Mouse (Mus musculus): Measurements from ENCODE around the gene Gm32717. TPM values are rescaled to one million over a fixed set of nuclear protein-coding genes. Genes with fewer than 3 reads are reported as not detected.
"Not testable (repeated sequence)": the region's sequence is repeated elsewhere in the genome, so short reads cannot be mapped to it uniquely, and the experiment has no call there.

The Gm32717 gene
- polyA plus RNA-seq, 1 experiment from 2014 or later: 0.16 TPM

GRCm38 (mm10) chr10:118204642-118205041 lies 35.9 kb downstream of the Gm32717 start, which contains the start of gene Il22:
Gene Il22 (plus strand): TSS chr10:118204942.
- Histone ChIP-seq H3K9ac (no peak within 1 kb of the TSS), H3K27ac (replicated peaks) (no peak within 1 kb of the TSS), H3K4me3 (no peak within 1 kb of the TSS), H3K4me2 (no peak within 1 kb of the TSS), H3K9me3 (no peaks in the 10 kb centered on the region), H3K27me3 (no peaks in the 10 kb centered on the region), H3K36me3 (no peaks in the 10 kb centered on the region), H3K4me1 (replicated peaks) (no peaks in the 10 kb centered on the region)
- 96% methylated on average over 4 of the region's 4 CpGs for WGBS
- no peak for ATAC-seq (ENCODE audit: low FRiP score, low read depth)

GRCm38 (mm10) chr10:118195150-118195549 lies 45.4 kb downstream of the Gm32717 start:
- WGBS: 30% methylated on average over 3 of the region's 3 CpGs

More at GRCm38 (mm10) chr10:118195150-118195549, 45.4 kb downstream of the Gm32717 start:
- H3K4me1 ChIP-seq (replicated peaks); H3K27me3 ChIP-seq; H3K4me2 ChIP-seq; H3K27ac ChIP-seq (replicated peaks); H3K4me3 ChIP-seq; H3K9me3 ChIP-seq; H3K36me3 ChIP-seq; H3K9ac ChIP-seq; ATAC-seq (ENCODE audit: low FRiP score, low read depth): not testable (repeated sequence)

Other genes with a start within 250 kb of the Gm32717 start
- 26.1 and 27.6 TPM in 2 replicates for gene Mdm1, start 99.0 kb downstream of the Gm32717 start, polyA plus RNA-seq (2015; fragmentation: Nextera tagmentation; extraction: Ambion mirVana)
- 0.26 and 0.29 TPM in 2 replicates for gene Il22, start 35.8 kb downstream of the Gm32717 start, polyA plus RNA-seq (2015; fragmentation: Nextera tagmentation; extraction: Ambion mirVana)
- 0.16 and 0.31 TPM in 2 replicates for gene Gm32802, start 17.9 kb upstream of the Gm32717 start, polyA plus RNA-seq (2015; fragmentation: Nextera tagmentation; extraction: Ambion mirVana)
- 0.41 and 1.1 TPM in 2 replicates for gene Iltifb, start 54.3 kb upstream of the Gm32717 start, polyA plus RNA-seq (2015; fragmentation: Nextera tagmentation; extraction: Ambion mirVana)
- not detected in 2 replicates for gene Gm9040, start 86.2 kb upstream of the Gm32717 start, polyA plus RNA-seq (2015; fragmentation: Nextera tagmentation; extraction: Ambion mirVana)
- not detected in 2 replicates for gene Gm9044, start 91.6 kb upstream of the Gm32717 start, polyA plus RNA-seq (2015; fragmentation: Nextera tagmentation; extraction: Ambion mirVana)
- not detected in 2 replicates for gene Gm9045, start 97.1 kb upstream of the Gm32717 start, polyA plus RNA-seq (2015; fragmentation: Nextera tagmentation; extraction: Ambion mirVana)
- gene Gm9046, start 102.5 kb upstream of the Gm32717 start, polyA plus RNA-seq (2015; fragmentation: Nextera tagmentation; extraction: Ambion mirVana): not detected in 2 replicates
- gene Gm9048, start 107.9 kb upstream of the Gm32717 start, polyA plus RNA-seq (2015; fragmentation: Nextera tagmentation; extraction: Ambion mirVana): not detected in 2 replicates
- gene Gm9049, start 113.3 kb upstream of the Gm32717 start, polyA plus RNA-seq (2015; fragmentation: Nextera tagmentation; extraction: Ambion mirVana): not detected in 2 replicates
- gene Ifng, start 200.3 kb upstream of the Gm32717 start, polyA plus RNA-seq (2015; fragmentation: Nextera tagmentation; extraction: Ambion mirVana): not detected in 2 replicates